Mouse (Mus musculus): ENCODE measurements around the gene Mvb12a. TPM values are rescaled to one million over a fixed set of nuclear protein-coding genes. Genes with fewer than 3 reads are reported as not detected.
A peak's percentile ranks its signal among the peaks of the same experiment; 100 is the strongest.

Gene Mvb12a
- total and polyA plus RNA-seq, 2 experiments from 2014 or later: 47.6 to 54.4 TPM

DNA sequence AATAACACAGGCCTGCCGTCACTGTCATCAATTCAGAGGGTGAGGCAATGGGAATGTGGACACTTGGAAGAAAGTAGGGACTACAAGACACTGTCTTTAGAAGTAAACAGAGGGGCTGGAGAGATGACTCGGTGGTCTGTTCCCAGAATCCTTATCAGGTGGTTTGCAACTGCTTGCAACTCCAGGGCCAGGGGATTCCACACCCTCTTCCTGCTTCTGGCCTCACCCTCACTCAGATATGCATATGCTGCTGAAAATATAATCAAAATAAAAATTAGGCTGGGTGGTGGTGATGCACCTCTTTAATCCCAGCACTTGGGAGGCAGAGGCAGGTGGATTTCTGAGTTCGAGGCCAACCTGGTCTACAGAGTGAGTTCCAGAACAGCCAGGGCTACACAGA, 17.3 kb downstream of the Mvb12a start:
- H3K4me3 ChIP-seq (ENCODE audit: low read depth, low read length): no peak overlapping the region
- no peak overlapping the region for H3K4me2 ChIP-seq (ENCODE audit: low read depth, low read length)
- no peak for ATAC-seq (ENCODE audit: insufficient read depth, low read depth)
- H3K4me1 ChIP-seq (ENCODE audit: control insufficient read depth, insufficient read depth): 0 out of 2 replicates have a peak, but pooled peaks cover 4% of the 10 kb centered on the region
- no peaks in the 10 kb centered on the region for H3K9me3 ChIP-seq (replicated peaks; ENCODE audit: control insufficient read depth, low read length)
- H3K9ac ChIP-seq (replicated peaks; ENCODE audit: low read depth, low read length): no peak overlapping the region
- DNase-seq (ENCODE audit: low spot score): no peak
- TF ChIP-seq CTCF (IDR thresholded peaks at IDR 0.05; ENCODE audit: low read depth) (no peak), EP300 (IDR thresholded peaks at IDR 0.05; ENCODE audit: low read depth) (no peak)
- H3K27me3 ChIP-seq (ENCODE audit: control insufficient read depth, insufficient read depth, low read length): peaks cover 53% of the 10 kb centered on the region
- no peaks in the 10 kb centered on the region for H3K36me3 ChIP-seq (replicated peaks; ENCODE audit: control insufficient read depth, insufficient read depth, low read length)
- WGBS: 58% methylated on average over 3 of the region's 3 CpGs
- H3K27ac ChIP-seq (ENCODE audit: low read depth): no peak overlapping the region

DNA sequence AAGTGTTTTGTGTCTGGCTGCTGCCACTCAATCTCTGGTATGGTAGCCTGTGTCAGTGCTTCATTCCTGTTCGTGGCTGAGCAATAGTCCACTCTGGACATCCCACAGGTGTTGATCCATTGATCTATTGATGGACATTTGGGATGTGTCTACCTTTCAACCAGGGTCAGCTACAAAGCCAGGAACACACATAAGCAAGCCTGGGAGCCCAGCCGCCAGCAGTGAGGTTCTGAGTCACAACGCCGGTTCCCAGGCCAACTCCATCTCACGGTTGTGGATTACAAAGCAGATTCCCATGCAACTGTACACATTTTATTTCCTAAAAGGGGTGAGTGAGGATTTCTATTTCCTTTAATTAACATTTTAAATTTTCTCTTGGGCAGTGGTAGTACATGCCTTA, 18.0 kb downstream of the Mvb12a start:
- no peak overlapping the region for H3K9ac ChIP-seq (replicated peaks; ENCODE audit: low read depth, low read length)
- ATAC-seq (ENCODE audit: insufficient read depth, low read depth): no peak
- H3K27me3 ChIP-seq (ENCODE audit: control insufficient read depth, insufficient read depth, low read length): peaks cover 53% of the 10 kb centered on the region
- no peak overlapping the region for H3K4me2 ChIP-seq (ENCODE audit: low read depth, low read length)
- H3K4me1 ChIP-seq (ENCODE audit: control insufficient read depth, insufficient read depth): 0 out of 2 replicates have a peak, but pooled peaks cover 4% of the 10 kb centered on the region
- H3K9me3 ChIP-seq (replicated peaks; ENCODE audit: control insufficient read depth, low read length): no peaks in the 10 kb centered on the region
- no peak overlapping the region for H3K27ac ChIP-seq (ENCODE audit: low read depth)
- H3K4me3 ChIP-seq (ENCODE audit: low read depth, low read length): no peak overlapping the region
- no peak for DNase-seq (ENCODE audit: low spot score)
- TF ChIP-seq EP300 (IDR thresholded peaks at IDR 0.05; ENCODE audit: low read depth): no peak
- no peak for TF ChIP-seq CTCF (IDR thresholded peaks at IDR 0.05; ENCODE audit: low read depth)
- no peaks in the 10 kb centered on the region for H3K36me3 ChIP-seq (replicated peaks; ENCODE audit: control insufficient read depth, insufficient read depth, low read length)
- WGBS: 78% methylated on average over 5 of the region's 5 CpGs

- Histone ChIP-seq H3K4me1 (ENCODE audit: control insufficient read depth, insufficient read depth) (0 out of 2 replicates have a peak, but pooled peaks cover 4% of the 10 kb centered on the region), H3K4me3 (ENCODE audit: low read depth, low read length) (no peak overlapping the region), H3K36me3 (replicated peaks; ENCODE audit: control insufficient read depth, insufficient read depth, low read length) (no peaks in the 10 kb centered on the region), H3K9ac (replicated peaks; ENCODE audit: low read depth, low read length) (no peak overlapping the region), H3K27ac (ENCODE audit: low read depth) (no peak overlapping the region), H3K27me3 (ENCODE audit: control insufficient read depth, insufficient read depth, low read length) (peaks cover 53% of the 10 kb centered on the region), H3K4me2 (ENCODE audit: low read depth, low read length) (no peak overlapping the region), H3K9me3 (replicated peaks; ENCODE audit: control insufficient read depth, low read length) (no peaks in the 10 kb centered on the region)
- DNase-seq (ENCODE audit: low spot score) (peak; percentile 71), ATAC-seq (ENCODE audit: insufficient read depth, low read depth) (peak; percentile 42; the same call in 1 of the 2 replicates)
- TF ChIP-seq CTCF (IDR thresholded peaks at IDR 0.05; ENCODE audit: low read depth): peak; percentile 96
- no peak for TF ChIP-seq EP300 (IDR thresholded peaks at IDR 0.05; ENCODE audit: low read depth)
- WGBS: 6% methylated on average over 15 of the region's 15 CpGs
Measured at GRCm38 (mm10) chr8:71561401-71561800, 18.7 kb downstream of the Mvb12a start.

GRCm38 (mm10) chr8:71562751-71563150, 20.0 kb downstream of the Mvb12a start:
- ATAC-seq (ENCODE audit: insufficient read depth, low read depth) (peak; percentile 77), DNase-seq (ENCODE audit: low spot score) (peak; percentile 57)
- Histone ChIP-seq H3K4me3 (ENCODE audit: low read depth, low read length) (0 out of 2 replicates have a peak overlapping the region, but pooled peaks have one; percentile 12), H3K27me3 (ENCODE audit: control insufficient read depth, insufficient read depth, low read length) (peaks cover 48% of the 10 kb centered on the region), H3K9me3 (replicated peaks; ENCODE audit: control insufficient read depth, low read length) (no peaks in the 10 kb centered on the region), H3K4me1 (ENCODE audit: control insufficient read depth, insufficient read depth) (0 out of 2 replicates have a peak, but pooled peaks cover 8% of the 10 kb centered on the region), H3K27ac (ENCODE audit: low read depth) (no peak overlapping the region), H3K36me3 (replicated peaks; ENCODE audit: control insufficient read depth, insufficient read depth, low read length) (no peaks in the 10 kb centered on the region), H3K4me2 (ENCODE audit: low read depth, low read length) (peak overlapping the region; percentile 43), H3K9ac (replicated peaks; ENCODE audit: low read depth, low read length) (no peak overlapping the region)
- WGBS: under 1% methylated on average over 33 of the region's 33 CpGs
- TF ChIP-seq EP300 (IDR thresholded peaks at IDR 0.05; ENCODE audit: low read depth) (no peak), CTCF (IDR thresholded peaks at IDR 0.05; ENCODE audit: low read depth) (peak; percentile 77)

DNA sequence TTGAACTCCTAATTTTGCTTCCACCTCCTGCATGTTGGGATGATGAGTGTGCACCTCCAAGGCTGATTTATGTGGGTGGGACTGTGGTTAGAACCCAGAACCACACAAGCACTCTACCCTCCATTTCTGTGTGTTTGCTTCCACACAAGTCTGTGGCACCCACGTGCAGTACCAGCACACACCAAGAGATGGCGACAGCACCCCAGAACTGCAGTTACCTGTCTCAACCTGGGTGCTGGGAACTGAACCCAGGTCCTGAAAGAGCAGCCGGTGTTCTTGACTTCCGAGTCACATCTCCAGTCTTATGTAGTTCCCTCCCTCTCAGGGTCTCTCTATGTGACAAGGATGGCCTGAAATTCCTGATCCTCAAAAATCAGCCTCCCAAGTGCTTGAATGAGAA, 21.3 kb downstream of the Mvb12a start:
- TF ChIP-seq CTCF (IDR thresholded peaks at IDR 0.05; ENCODE audit: low read depth) (0 out of 2 replicates have a peak, but pooled peaks have one; percentile 9), EP300 (IDR thresholded peaks at IDR 0.05; ENCODE audit: low read depth) (no peak)
- H3K27me3 ChIP-seq (ENCODE audit: control insufficient read depth, insufficient read depth, low read length): peaks cover 35% of the 10 kb centered on the region

DNA sequence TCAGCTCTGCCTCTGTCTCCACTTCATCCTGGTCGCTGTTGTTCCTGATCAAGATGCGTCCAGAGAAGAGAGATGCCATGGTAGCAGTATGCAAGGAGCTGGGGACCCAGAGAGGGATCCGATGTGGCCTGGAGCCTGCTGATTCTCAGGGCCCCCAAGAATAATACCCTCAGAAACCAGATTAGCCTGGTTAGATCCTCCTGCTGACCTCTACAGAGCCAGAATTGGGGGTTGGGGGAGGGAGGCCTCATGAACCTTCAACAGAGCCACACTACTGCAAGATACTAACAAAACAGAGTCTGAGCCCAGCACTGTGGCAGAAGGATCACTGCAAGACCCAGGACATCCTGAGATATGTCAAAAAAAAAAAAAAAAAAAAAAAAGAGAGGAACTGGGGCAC, 23.8 kb downstream of the Mvb12a start, which contains the start of gene Nxnl1:
TSS of gene Nxnl1 (minus strand) at position 101 of the 400 bp plus-strand sequence.
- Histone ChIP-seq H3K27me3 (ENCODE audit: control insufficient read depth, insufficient read depth, low read length) (peaks cover 12% of the 10 kb centered on the region), H3K36me3 (replicated peaks; ENCODE audit: control insufficient read depth, insufficient read depth, low read length) (no peaks in the 10 kb centered on the region), H3K27ac (ENCODE audit: low read depth) (peak within 1 kb of the TSS; percentile 94; the same call in 1 of the 2 replicates), H3K4me1 (ENCODE audit: control insufficient read depth, insufficient read depth) (peaks cover 19% of the 10 kb centered on the region; the same call in 1 of the 2 replicates), H3K9me3 (replicated peaks; ENCODE audit: control insufficient read depth, low read length) (no peaks in the 10 kb centered on the region), H3K4me2 (ENCODE audit: low read depth, low read length) (no peak within 1 kb of the TSS), H3K4me3 (ENCODE audit: low read depth, low read length) (no peak within 1 kb of the TSS), H3K9ac (replicated peaks; ENCODE audit: low read depth, low read length) (no peak within 1 kb of the TSS)
- DNase-seq (ENCODE audit: low spot score) (no peak), ATAC-seq (ENCODE audit: insufficient read depth, low read depth) (no peak)
- WGBS: 70% methylated on average over 3 of the region's 3 CpGs
- TF ChIP-seq CTCF (IDR thresholded peaks at IDR 0.05; ENCODE audit: low read depth) (no peak), EP300 (IDR thresholded peaks at IDR 0.05; ENCODE audit: low read depth) (no peak)

More for the DNA sequence above, 21.3 kb downstream of the Mvb12a start:
- H3K9me3 ChIP-seq (replicated peaks; ENCODE audit: control insufficient read depth, low read length): no peaks in the 10 kb centered on the region
- no peak overlapping the region for H3K4me3 ChIP-seq (ENCODE audit: low read depth, low read length)
- ATAC-seq (ENCODE audit: insufficient read depth, low read depth) (no peak), DNase-seq (ENCODE audit: low spot score) (no peak)
- no peak overlapping the region for H3K4me2 ChIP-seq (ENCODE audit: low read depth, low read length)
- H3K36me3 ChIP-seq (replicated peaks; ENCODE audit: control insufficient read depth, insufficient read depth, low read length): no peaks in the 10 kb centered on the region
- WGBS: 82% methylated on average over 4 of the region's 4 CpGs
- no peak overlapping the region for H3K9ac ChIP-seq (replicated peaks; ENCODE audit: low read depth, low read length)
- H3K27ac ChIP-seq (ENCODE audit: low read depth): no peak overlapping the region
- peaks cover 14% of the 10 kb centered on the region; the same call in 1 of the 2 replicates for H3K4me1 ChIP-seq (ENCODE audit: control insufficient read depth, insufficient read depth)

All from heart, postnatal 0 days (tissue).